Mouse (Mus musculus) hindbrain, embryonic 11.5 days (tissue): ENCODE results near the gene H2al1d. TPM values are rescaled to one million over a fixed set of nuclear protein-coding genes. Genes with fewer than 3 reads are reported as not detected.
"Not testable (repeated sequence)": the region's sequence is repeated elsewhere in the genome, so short reads cannot be mapped to it uniquely, and the experiment has no call there.

Experiments
- ATAC-seq: fragments of 200-750 bp; cut with Nextera tagmentation; 2 replicates; pipeline ENCODE4 v1.8.0; 2017; ENCODE audit warnings: mild to moderate bottlenecking, moderate TSS enrichment, moderate library complexity; ENCODE audit not compliant: low FRiP score
- DNase-seq: peaks from one replicate; pipeline ENCODE4 v3.0.0-alpha.2; 2015; ENCODE audit warnings: low spot score
- H3K27ac ChIP-seq: fragments of 300-500 bp; sonication (generic); 2 replicates; pipeline ENCODE4 v1.5.1; 2014; ENCODE audit warnings: mild to moderate bottlenecking, low read depth, low read length
- H3K27me3 ChIP-seq: fragments of 300-500 bp; sonication (generic); 2 replicates; pipeline ENCODE4 v1.6.1; 2014; ENCODE audit warnings: mild to moderate bottlenecking, low read length, moderate library complexity, mixed read lengths; ENCODE audit not compliant: control insufficient read depth, insufficient read depth
- H3K36me3 ChIP-seq: fragments of 300-500 bp; sonication (generic); 2 replicates; pipeline ENCODE4 v1.6.1; 2014; ENCODE audit warnings: mild to moderate bottlenecking, low read length, moderate library complexity, mixed read lengths; ENCODE audit not compliant: control insufficient read depth, insufficient read depth
- H3K4me1 ChIP-seq: fragments of 300-500 bp; sonication (generic); replicated peaks from 2 replicates; pipeline ENCODE4 v1.6.1; 2014; ENCODE audit warnings: low read length, mixed read lengths; ENCODE audit not compliant: control insufficient read depth, insufficient read depth
- H3K4me2 ChIP-seq: fragments of 300-500 bp; sonication (generic); replicated peaks from 2 replicates; pipeline ENCODE4 v1.6.1; 2014; ENCODE audit warnings: mild to moderate bottlenecking, low read depth, low read length
- H3K4me3 ChIP-seq: fragments of 300-500 bp; sonication (generic); 2 replicates; pipeline ENCODE4 v1.5.1; 2014; ENCODE audit warnings: low read depth, low read length
- H3K9ac ChIP-seq: fragments of 300-500 bp; sonication (generic); 2 replicates; pipeline ENCODE4 v1.6.1; 2014; ENCODE audit warnings: low read depth, low read length
- H3K9me3 ChIP-seq: fragments of 300-500 bp; sonication (generic); 2 replicates; pipeline ENCODE4 v1.6.1; 2016; ENCODE audit warnings: low read length; ENCODE audit not compliant: control insufficient read depth
- WGBS: fragments of 180-500 bp; shearing (Covaris S2); extraction: QIAGEN DNeasy Blood & Tissue Kit; methylation state at CpG from one replicate; pipeline ENCODE4 v1.1.7; 2014; 5-methylcytosine and 5-hydroxymethylcytosine counted together
- polyA plus RNA-seq: library from polyadenylated mRNA; unstranded; fragments of >200 nt; fragmentation: Nextera tagmentation; extraction: Ambion mirVana; gene quantifications from 2 replicates; pipeline ENCODE4 v1.2.1, GENCODE M21; 2014

H2al1d gene
- not detected in 2 replicates for polyA plus RNA-seq

- not testable (repeated sequence) for H3K4me3 ChIP-seq, H3K9ac ChIP-seq, H3K9me3 ChIP-seq, H3K36me3 ChIP-seq, DNase-seq, H3K27me3 ChIP-seq, H3K4me1 ChIP-seq, H3K4me2 ChIP-seq, ATAC-seq, H3K27ac ChIP-seq
- no CpG with 5 or more reads among the region's 6 CpGs for WGBS
Measured at GRCm38 (mm10) chrX:11308524-11308923, at the start of gene H2al1d. Gene H2al1d, plus strand, starts transcription at chrX:11308824.

- Histone ChIP-seq H3K4me1 (no peaks in the 10 kb centered on the region), H3K27me3 (no peaks in the 10 kb centered on the region), H3K4me2 (no peak overlapping the region), H3K27ac (no peak overlapping the region), H3K4me3 (no peak overlapping the region), H3K36me3 (no peaks in the 10 kb centered on the region), H3K9ac (no peak overlapping the region), H3K9me3 (no peaks in the 10 kb centered on the region)
- ATAC-seq: no peak
- 78% methylated on average over 8 of the region's 8 CpGs for WGBS
- no peak for DNase-seq
Measured at GRCm38 (mm10) chrX:11264918-11265317, 43.7 kb upstream of the H2al1d start.

GRCm38 (mm10) chrX:11267791-11268190 lies 40.8 kb upstream of the H2al1d start:
- no peaks in the 10 kb centered on the region for H3K36me3 ChIP-seq
- no peak for ATAC-seq
- no peaks in the 10 kb centered on the region for H3K9me3 ChIP-seq
- no peaks in the 10 kb centered on the region for H3K27me3 ChIP-seq
- no peak overlapping the region for H3K4me3 ChIP-seq
- H3K27ac ChIP-seq: no peak overlapping the region
- no peak overlapping the region for H3K9ac ChIP-seq
- H3K4me1 ChIP-seq: no peaks in the 10 kb centered on the region
- DNase-seq: no peak
- H3K4me2 ChIP-seq: no peak overlapping the region
- WGBS: 74% methylated on average over 7 of the region's 7 CpGs

- no peak overlapping the region for H3K4me3 ChIP-seq
- 91% methylated on average over 3 of the region's 3 CpGs for WGBS
- H3K4me2 ChIP-seq: no peak overlapping the region
- no peaks in the 10 kb centered on the region for H3K4me1 ChIP-seq
- H3K9me3 ChIP-seq: no peaks in the 10 kb centered on the region
- H3K27ac ChIP-seq: no peak overlapping the region
- DNase-seq (no peak), ATAC-seq (no peak)
- H3K27me3 ChIP-seq: no peaks in the 10 kb centered on the region
- no peaks in the 10 kb centered on the region for H3K36me3 ChIP-seq
- H3K9ac ChIP-seq: no peak overlapping the region
Measured at GRCm38 (mm10) chrX:11269074-11269473, 39.5 kb upstream of the H2al1d start.

- Histone ChIP-seq H3K4me2 (no peak overlapping the region), H3K36me3 (no peaks in the 10 kb centered on the region), H3K4me3 (no peak overlapping the region), H3K27me3 (no peaks in the 10 kb centered on the region), H3K9ac (no peak overlapping the region), H3K9me3 (no peaks in the 10 kb centered on the region), H3K27ac (no peak overlapping the region), H3K4me1 (no peaks in the 10 kb centered on the region)
- ATAC-seq (no peak), DNase-seq (no peak)
- WGBS: 72% methylated on average over 3 of the region's 3 CpGs
Measured at GRCm38 (mm10) chrX:11273190-11273589, 35.4 kb upstream of the H2al1d start.

- DNase-seq (no peak), ATAC-seq (no peak)
- Histone ChIP-seq H3K9ac (no peak overlapping the region), H3K4me3 (no peak overlapping the region), H3K4me2 (no peak overlapping the region), H3K9me3 (no peaks in the 10 kb centered on the region), H3K4me1 (no peaks in the 10 kb centered on the region), H3K36me3 (no peaks in the 10 kb centered on the region), H3K27ac (no peak overlapping the region), H3K27me3 (no peaks in the 10 kb centered on the region)
- WGBS: 81% methylated on average over 6 of the region's 6 CpGs
Measured at GRCm38 (mm10) chrX:11277083-11277482, 31.5 kb upstream of the H2al1d start.

GRCm38 (mm10) chrX:11280741-11281140 lies 27.9 kb upstream of the H2al1d start:
- no peaks in the 10 kb centered on the region for H3K36me3 ChIP-seq
- H3K27me3 ChIP-seq: no peaks in the 10 kb centered on the region
- H3K27ac ChIP-seq: no peak overlapping the region
- WGBS: 73% methylated on average over 2 of the region's 2 CpGs
- ATAC-seq: no peak
- H3K9ac ChIP-seq: no peak overlapping the region
- no peak overlapping the region for H3K4me3 ChIP-seq
- no peaks in the 10 kb centered on the region for H3K4me1 ChIP-seq
- no peak for DNase-seq
- H3K9me3 ChIP-seq: no peaks in the 10 kb centered on the region
- no peak overlapping the region for H3K4me2 ChIP-seq

GRCm38 (mm10) chrX:11288306-11288882 lies 20.2 kb upstream of the H2al1d start:
- 85% methylated on average over 14 of the region's 14 CpGs for whole genome bisulfite sequencing
- no peak for DNase-seq

GRCm38 (mm10) chrX:11289244-11289643 lies 19.4 kb upstream of the H2al1d start:
- Histone ChIP-seq H3K4me2 (no peak overlapping the region), H3K9me3 (no peaks in the 10 kb centered on the region), H3K4me1 (no peaks in the 10 kb centered on the region), H3K27me3 (no peaks in the 10 kb centered on the region; the same call in 1 of the 2 replicates), H3K9ac (no peak overlapping the region), H3K27ac (no peak overlapping the region), H3K4me3 (no peak overlapping the region), H3K36me3 (no peaks in the 10 kb centered on the region)
- 59% methylated on average over 4 of the region's 4 CpGs for WGBS
- DNase-seq: no peak
- no peak for ATAC-seq

More at GRCm38 (mm10) chrX:11288306-11288882, 20.2 kb upstream of the H2al1d start:
- H3K4me1 ChIP-seq: no peaks in the 10 kb centered on the region
- no peak for ATAC-seq
- no peaks in the 10 kb centered on the region for H3K9me3 ChIP-seq
- H3K27ac ChIP-seq: no peak overlapping the region
- H3K9ac ChIP-seq: no peak overlapping the region
- no peak overlapping the region for H3K4me2 ChIP-seq
- no peaks in the 10 kb centered on the region; the same call in 1 of the 2 replicates for H3K27me3 ChIP-seq
- no peaks in the 10 kb centered on the region for H3K36me3 ChIP-seq
- H3K4me3 ChIP-seq: no peak overlapping the region
